Mouse (Mus musculus) adrenal gland, adult 8-10 months (tissue): ENCODE measurements at regions not wholly inside any gene's neighbourhood (a gene's known extent, or its start where the extent isn't known, plus 50 kb on each side); places are given as distances from the start of the nearest gene placed in this dataset.

Experiments
- DNase-seq: peaks from one replicate; pipeline ENCODE4 v3.0.0; 2022

DNA sequence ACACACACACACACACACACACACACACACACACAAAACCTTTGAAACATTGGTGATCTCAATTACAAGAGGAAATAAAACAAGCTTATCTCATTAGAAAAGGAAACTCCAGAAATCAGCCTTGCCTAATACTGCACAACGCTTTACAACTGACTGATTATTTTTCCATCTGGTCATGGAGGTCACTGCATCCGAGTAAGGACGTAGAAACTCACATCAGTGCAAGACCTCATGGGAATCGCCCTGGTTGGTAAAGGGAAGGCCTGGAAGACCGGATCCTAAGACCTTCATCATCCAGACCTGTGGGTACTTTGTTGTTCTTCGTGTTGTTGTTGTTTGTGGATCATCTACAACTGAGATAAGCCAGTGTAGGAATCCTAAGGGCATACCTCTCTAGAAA lies 77.8 kb upstream of the Sestd1 start:
- DNase-seq: no peak

DNA sequence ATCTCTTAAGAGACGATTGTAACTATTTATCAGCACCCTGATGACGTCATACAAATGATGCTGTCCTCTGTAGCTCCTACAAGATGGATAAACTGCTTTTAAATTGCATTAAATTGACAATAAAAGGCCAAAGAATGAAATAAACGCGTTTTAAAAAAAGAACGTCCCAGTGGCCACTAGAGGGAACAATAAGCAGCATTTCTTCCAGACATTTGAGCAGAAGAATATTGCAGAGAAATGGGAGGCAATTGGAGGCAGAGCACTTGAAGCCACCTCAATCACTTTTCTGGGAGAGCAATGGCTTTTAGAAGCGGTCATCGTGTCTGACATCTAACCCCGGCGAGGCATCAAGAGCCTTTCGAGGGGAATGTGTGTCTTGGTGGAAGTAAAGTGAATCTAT lies 76.4 kb upstream of the Sestd1 start:
- no peak for DNase-seq

DNA sequence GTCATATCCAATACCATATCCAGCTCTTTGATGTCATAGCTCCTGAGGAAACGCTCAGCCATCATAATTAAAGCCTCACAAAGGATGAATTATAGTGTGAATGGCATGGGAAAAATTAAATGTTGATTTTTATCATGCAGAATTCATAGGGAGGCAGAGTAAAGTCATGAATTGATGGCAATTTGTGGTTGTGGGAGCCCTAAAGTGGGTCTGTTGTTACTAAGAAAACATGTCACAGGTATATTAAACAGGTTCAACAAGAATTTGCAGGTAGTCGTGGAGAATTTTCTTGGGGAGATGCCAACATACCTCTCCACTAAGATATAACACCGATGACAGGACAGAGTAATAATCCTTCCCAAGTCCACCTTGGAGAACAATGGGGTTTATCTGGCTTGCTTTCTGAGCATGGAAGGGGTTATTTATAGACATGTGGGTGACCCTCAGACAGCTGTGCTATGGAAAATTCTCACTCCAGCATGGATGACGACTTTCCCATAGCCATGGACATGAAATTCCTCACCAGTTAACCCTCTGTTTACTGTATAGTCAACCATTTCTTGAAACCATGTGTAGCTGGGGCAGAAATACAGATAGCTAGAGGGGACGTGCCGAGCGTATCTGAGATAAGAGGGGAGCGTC lies 71.7 kb upstream of the Sestd1 start:
- no peak for DNase-seq

DNA sequence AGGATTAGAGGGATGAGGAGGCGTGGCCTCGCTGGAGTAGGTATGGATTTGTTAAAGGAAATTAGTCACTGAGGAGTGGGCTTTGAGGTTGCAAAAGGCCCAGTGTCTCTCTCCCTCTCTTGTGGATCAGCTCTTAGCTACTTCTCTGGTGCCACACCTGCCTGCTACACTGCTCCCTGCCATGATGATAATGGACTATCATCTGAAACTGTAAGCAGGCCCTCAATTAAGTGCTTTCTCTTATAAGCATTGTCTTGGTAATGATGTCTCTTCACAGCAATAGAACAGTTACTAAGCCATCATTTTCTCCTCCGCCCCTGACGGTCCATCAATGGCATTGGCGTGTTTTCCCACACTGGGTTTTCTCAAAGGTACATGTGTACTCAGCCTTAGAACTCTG lies 66.6 kb upstream of the Sestd1 start:
- no peak for DNase-seq

DNA sequence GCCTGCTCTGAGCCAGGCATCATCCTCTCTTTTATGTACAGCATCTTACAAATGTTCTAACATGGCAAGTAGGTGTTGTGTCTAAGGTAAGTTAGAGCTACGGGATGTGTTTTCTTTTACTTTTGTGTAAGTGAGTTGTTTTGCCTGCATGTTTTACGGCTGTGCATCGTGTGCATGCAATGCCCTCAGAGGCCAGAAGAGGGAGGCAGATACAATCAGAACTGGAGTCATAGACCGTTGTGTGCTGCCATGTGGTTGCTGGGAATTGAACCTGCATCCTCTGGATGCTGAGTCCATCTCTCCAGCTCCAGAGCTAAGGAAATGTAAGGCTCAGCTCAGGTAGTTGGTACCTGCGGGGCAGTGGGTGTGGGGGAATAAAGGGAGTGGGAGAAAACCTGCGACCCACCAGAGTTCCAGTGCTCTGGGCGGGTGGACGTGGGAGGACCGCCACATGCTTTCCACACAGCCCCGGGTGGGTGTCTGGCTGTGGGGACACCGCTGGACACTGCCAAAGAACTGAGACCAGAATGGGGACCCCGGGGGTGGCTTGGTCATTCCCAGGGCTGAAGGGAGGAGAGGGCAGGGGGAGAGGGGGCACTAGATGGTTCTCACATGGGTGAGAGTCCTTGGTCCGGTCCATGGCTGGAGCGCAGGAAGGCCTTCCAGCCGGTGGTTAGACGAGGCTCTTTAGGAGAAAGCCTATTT lies 63.5 kb upstream of the Sestd1 start:
- no peak for DNase-seq

DNA sequence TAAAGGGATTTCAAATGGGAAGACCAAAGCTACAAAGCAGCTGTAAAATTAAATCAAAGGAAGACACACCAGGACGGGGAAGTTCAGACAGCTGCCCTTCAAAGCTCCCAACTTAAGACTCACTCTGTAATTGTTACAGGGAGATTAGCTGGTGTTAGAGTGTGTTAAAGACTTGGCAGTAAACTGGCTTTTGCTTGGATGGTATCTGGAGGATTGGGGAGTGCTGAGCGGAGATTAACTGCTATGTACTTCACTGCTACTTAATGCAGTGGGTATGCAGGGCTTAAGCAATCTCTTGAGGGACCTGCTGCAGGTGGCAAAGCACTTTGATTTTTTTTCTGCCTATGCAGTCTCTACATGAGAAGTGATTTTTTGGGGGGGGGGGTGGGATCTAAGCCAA lies 62.0 kb upstream of the Sestd1 start:
- no peak for DNase-seq

DNA sequence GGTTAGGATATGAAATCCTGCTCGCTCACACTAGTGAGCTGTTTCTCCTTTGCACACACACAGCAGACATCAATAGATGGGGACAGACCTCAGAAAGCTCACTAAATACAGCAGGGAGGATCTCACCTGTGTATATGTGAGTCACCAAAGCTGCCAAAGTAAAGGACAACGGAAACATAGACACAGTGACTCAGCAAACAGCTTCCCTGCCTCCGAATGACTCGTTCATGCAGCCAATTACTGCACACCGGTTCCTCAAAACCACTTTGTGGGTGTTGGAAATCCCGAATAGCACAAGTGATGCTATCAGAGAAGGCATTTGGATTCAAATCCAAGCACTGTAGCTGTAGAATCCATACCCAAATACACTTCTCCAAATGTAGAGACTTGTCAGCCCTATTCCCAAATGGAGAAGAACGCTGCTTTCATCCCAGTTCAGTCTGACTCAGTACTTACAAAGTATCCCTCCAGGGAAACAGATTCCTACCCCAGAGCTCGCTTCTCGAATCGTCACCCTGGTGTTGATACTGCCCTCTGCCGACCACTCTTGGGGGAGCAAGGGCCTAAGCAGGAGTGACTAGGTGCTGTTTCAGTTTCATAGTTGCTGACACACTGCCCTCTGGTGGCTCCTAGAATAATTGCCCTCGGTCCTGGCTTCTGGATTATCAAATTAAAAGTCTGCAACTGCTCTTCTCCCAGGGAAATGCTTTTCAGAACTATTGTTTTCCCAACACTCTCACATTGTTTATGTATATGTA lies 61.4 kb upstream of the Sestd1 start:
- peak; percentile 83 for DNase-seq

DNA sequence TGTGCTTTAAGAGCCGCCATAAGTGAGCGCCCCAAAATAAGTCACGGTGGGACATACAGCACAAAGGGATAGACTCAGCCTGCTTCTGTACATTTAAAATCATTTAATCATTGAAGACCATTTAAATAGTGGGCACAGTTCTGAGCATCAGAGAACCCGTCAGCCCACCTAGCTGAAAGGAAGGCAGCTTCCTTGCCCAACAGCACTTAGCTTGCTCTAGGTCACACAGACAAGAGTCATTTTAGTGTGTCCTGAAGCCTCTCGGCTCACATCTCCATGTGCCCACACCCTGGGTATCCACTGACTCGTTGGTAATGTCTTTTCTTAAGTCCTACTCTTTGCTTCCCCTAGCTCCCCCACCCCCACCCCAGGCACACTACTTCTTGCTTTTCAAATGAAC lies 59.7 kb upstream of the Sestd1 start:
- DNase-seq: no peak

DNA sequence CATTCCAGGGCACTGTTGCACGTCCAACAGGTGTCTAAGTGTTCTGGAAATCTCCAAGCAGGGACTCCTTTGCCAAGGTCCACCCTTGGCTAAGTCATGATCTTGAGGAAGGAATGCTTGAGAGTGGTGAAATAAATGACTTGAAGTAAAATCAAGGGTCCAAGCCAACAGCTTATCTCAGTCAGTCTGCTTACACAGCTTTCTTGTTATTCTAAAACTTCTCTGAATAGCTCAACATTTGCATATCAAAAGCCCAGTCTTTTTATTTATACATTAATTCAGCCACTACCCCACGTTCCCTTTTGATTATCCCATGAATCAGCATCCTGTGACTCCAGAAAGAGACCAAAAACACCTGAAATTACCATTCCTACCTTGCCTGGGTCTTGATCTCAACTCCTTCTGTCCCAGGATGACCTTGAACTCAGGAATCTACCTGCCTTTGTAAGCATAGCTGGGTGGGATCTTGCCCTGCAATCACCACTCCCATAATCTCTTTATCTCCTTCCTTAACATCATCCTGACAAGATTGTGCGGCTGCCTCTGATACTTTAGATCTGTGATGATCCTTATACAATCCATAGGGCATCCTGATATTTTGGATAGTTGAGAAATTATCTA lies 57.5 kb upstream of the Sestd1 start:
- no peak for DNase-seq

DNA sequence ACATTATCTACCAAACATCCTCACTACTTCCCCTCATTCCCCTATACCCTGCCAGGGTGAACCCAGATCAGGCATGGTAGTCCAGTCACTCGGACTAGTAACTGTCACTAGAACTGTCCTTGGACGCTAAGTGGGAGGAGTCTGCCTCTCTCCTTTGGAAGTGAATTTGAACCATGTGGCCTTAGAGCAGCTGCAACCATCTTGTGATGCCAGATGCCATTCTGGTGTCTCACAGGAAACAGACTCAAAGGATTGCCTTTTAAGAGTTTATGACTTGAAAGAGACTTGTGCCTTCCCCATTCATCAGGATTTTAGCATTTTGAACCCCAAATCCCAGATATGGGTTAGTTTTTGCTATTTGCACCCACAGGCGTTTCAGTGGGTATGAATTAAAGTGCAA lies 56.9 kb upstream of the Sestd1 start:
- no peak for DNase-seq

DNA sequence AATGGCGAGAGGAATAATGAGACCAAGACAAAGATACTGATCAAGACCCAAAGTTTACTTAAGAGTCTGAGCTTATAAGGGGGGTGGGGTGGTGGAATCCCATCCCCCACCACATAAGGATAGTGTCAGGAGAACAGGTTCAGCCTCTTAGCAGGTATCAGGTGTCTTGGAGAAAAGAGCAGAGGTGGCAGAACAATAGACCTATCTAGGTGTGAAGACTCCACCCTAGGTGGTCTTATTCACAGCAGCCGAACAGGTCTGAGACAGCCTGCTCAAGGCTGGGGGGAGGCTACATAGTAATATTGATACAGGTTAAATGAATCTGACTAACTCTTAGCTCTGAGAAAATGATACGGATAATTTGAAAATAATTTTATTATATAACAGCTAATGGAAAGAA lies 56.4 kb upstream of the Sestd1 start:
- DNase-seq: no peak

DNA sequence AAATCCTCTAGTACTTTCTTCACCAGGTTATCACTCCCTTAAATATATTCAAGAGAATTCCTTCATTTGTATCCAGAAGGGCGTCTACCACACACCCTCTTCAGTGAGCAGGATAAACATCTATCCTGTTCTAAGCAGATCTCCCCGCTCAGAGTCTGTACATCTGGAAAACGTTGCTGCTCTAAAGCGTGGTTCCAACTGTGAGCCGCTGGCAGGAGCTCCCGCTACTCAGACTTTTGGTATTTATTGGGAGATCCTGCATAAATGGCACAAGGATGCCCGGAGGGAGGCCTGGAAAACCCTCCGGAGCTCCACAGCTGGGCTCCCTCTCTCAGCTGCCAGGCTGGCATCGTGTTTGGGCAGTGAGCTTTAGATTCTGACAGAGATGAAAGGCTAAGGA lies 54.3 kb upstream of the Sestd1 start:
- DNase-seq: no peak

DNA sequence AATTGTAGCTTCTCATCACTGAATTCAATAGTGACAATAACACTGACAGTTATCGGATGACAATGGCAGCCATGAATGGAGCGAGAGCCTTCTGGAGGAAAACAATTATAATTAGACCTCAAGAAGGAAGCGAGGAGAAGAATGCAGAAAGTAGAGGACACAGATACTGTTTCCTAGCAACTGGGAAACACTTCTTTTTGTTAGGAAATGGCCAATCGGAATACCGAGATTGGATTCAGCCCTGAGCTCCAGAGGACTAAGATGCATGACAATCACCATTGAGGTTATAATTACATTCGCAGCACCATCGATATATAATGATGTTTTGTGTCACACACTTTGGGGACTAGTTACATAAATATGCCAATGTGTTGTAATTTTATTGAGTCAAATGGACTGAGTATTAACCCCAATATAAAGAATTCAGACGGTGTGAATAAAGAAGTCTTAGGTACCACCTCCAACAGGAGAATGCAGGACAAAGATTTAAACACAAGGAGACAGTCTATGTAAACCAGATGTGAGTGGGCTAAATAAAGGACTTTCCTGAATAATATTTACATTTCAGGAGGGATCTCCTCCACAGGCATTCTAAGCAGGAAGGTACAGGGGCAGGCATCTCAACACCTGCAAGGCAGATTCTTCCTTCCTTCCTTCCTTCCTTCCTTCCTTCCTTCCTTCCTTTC lies 53.1 kb upstream of the Sestd1 start:
- DNase-seq: no peak
